Mouse (Mus musculus): ENCODE data around the gene Cldn13.

GRCm38 (mm10) chr5:134920106-134920687, 4.9 kb upstream of the Cldn13 start:
- no peak for TF ChIP-seq CTCF (conservative IDR thresholded peaks at IDR 0.05; ENCODE audit: low read length)
- TF ChIP-seq NANOG (IDR thresholded peaks at IDR 0.05; ENCODE audit: borderline replicate concordance, low read length): no peak
- TF ChIP-seq POU5F1 (IDR thresholded peaks at IDR 0.05; ENCODE audit: borderline replicate concordance, low read length): no peak
